Mouse (Mus musculus) testis, adult 2 months (tissue): Measurements from ENCODE around the gene Gnpnat1.

Source experiments
- CTCF ChIP-seq: fragments of 200-500 bp; IDR thresholded peaks from 2 replicates; pipeline ENCODE4 v1.5.1; 2012; ENCODE audit warnings: low read depth, mild to moderate bottlenecking, inconsistent platforms, low read length, moderate library complexity; ENCODE audit not compliant: control insufficient read depth, insufficient read depth, insufficient replicate concordance
- POLR2A ChIP-seq: fragments of 200-500 bp; IDR thresholded peaks from 2 replicates; pipeline ENCODE4 v1.6.1; 2012; ENCODE audit warnings: low read depth, mild to moderate bottlenecking, inconsistent platforms, low read length, moderate library complexity; ENCODE audit not compliant: control insufficient read depth

DNA sequence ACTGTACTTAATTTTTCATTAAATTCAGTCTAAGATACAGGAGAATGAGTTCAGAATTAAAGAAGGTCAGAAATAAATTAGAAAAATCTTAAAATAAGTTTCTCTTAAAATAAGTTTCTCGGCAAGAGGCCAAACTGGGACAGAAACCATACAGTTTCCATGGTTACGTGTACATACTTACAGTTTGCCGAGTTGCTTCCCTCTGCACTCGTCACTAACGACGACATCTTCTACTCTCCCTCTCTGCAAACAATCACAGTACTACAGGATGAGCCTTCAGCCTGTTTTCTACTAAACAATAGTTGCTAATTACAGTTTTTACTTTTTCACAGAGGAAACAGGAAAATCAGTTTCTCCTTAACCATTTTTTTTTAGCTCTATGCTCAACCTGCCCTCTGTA, 24.0 kb downstream of the Gnpnat1 start:
- TF ChIP-seq POLR2A (no peak), CTCF (no peak)
